Comparison of ENCODE assay signal across 1 mouse cellular context in the genomic region with DNA sequence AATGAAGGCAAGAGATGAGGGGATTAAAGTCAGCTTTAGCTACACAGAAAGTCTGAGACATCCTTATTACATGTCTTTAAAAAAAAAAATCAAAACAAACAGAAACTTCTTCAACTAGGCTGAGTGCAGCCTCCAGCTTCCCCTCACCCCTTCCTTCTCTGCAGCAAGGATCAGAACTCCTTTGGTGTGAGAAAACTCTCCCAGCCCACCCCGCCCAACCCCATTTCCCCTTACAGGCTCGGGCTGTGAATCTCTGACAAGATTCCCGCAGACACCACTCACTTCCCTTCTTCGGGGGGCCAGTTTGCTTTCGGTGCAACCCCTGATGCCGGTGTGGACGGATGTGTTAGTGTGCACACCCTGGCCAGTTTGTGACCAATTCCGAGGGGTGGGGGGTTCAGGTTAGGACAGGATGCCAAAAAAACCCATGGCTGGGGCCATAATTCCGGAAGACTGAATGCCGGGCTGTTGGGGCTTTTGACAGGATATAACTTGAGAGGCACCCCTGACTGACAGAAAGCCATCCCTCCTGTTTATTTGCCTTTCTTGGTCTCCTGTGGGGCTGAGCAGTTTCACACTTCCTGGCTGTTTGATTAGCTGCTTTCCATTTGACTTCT.
A peak's percentile ranks its signal among the peaks of the same experiment; 100 is the strongest.
TF ChIP-seq lines count a peak whose summit lies in the region.

No protein-coding gene starts in this region.

TF ChIP-seq in CH12.LX, 34 proteins besides CTCF, POLR2A, EP300 and RAD21:
- TF ChIP-seq ZNF384 (IDR thresholded peaks at IDR 0.05; ENCODE audit: low read depth, low read length) = peak; percentile 37; the same call in 1 of the 2 replicates
- TF ChIP-seq PAX5 (IDR thresholded peaks at IDR 0.05; ENCODE audit: low read length) = no peak
- no peak for TF ChIP-seq TBP (conservative IDR thresholded peaks at IDR 0.05; ENCODE audit: low read depth, low read length)
- no peak for TF ChIP-seq GABPA (IDR thresholded peaks at IDR 0.05; ENCODE audit: insufficient replicate concordance, low read depth, low read length)
- no peak for TF ChIP-seq MYC (IDR thresholded peaks at IDR 0.05; ENCODE audit: low read depth, low read length)
- TF ChIP-seq NELFE (IDR thresholded peaks at IDR 0.05; ENCODE audit: low read depth, low read length) = no peak
- TF ChIP-seq MAFK (IDR thresholded peaks at IDR 0.05; ENCODE audit: insufficient replicate concordance, low read length) = no peak
- TF ChIP-seq KAT2A (IDR thresholded peaks at IDR 0.05; ENCODE audit: insufficient replicate concordance, low read length) = 0 out of 2 replicates have a peak, but pooled peaks have one; percentile 12
- 0 out of 2 replicates have a peak, but pooled peaks have one; percentile 27 for TF ChIP-seq HCFC1 (IDR thresholded peaks at IDR 0.05; ENCODE audit: low read depth, low read length)
- TF ChIP-seq MEF2A (IDR thresholded peaks at IDR 0.05; ENCODE audit: borderline replicate concordance, low read depth, low read length) = peak; percentile 58
- TF ChIP-seq IRF4 (IDR thresholded peaks at IDR 0.05; ENCODE audit: low read depth, low read length) = peak; percentile 53; the same call in 1 of the 2 replicates
- no peak for TF ChIP-seq JUN (IDR thresholded peaks at IDR 0.05; ENCODE audit: insufficient read depth, low read depth, low read length)
- no peak for TF ChIP-seq UBTF (IDR thresholded peaks at IDR 0.05; ENCODE audit: low read depth, low read length)
- TF ChIP-seq ZKSCAN1 (IDR thresholded peaks at IDR 0.05; ENCODE audit: borderline replicate concordance, low read depth, low read length) = no peak
- no peak for TF ChIP-seq MAX (IDR thresholded peaks at IDR 0.05; ENCODE audit: low read length)
- TF ChIP-seq CHD1 (IDR thresholded peaks at IDR 0.05; ENCODE audit: low read depth, low read length) = 0 out of 2 replicates have a peak, but pooled peaks have one; percentile 43
- TF ChIP-seq USF2 (conservative IDR thresholded peaks at IDR 0.05; ENCODE audit: low read depth, low read length) = no peak
- peak; percentile 56 for TF ChIP-seq ETS1 (conservative IDR thresholded peaks at IDR 0.05; ENCODE audit: low read depth, low read length)
- peak; percentile 62 for TF ChIP-seq ELF1 (IDR thresholded peaks at IDR 0.05; ENCODE audit: low read depth, low read length)
- TF ChIP-seq SIN3A (IDR thresholded peaks at IDR 0.05; ENCODE audit: low read length) = no peak
- no peak for TF ChIP-seq TCF12 (IDR thresholded peaks at IDR 0.05; ENCODE audit: low read depth, low read length)
- no peak for TF ChIP-seq MAZ (IDR thresholded peaks at IDR 0.05; ENCODE audit: low read depth, low read length)
- TF ChIP-seq CHD2 (IDR thresholded peaks at IDR 0.05; ENCODE audit: low read length) = 0 out of 2 replicates have a peak, but pooled peaks have one; percentile 45
- no peak for TF ChIP-seq NRF1 (IDR thresholded peaks at IDR 0.05; ENCODE audit: low read depth, low read length)
- TF ChIP-seq SMC3 (IDR thresholded peaks at IDR 0.05; ENCODE audit: low read depth, low read length) = no peak
- no peak for TF ChIP-seq ZC3H11A (IDR thresholded peaks at IDR 0.05; ENCODE audit: low read depth, low read length)
- TF ChIP-seq RCOR1 (conservative IDR thresholded peaks at IDR 0.05; ENCODE audit: low read depth, low read length) = peak; percentile 77; the same call in 1 of the 2 replicates
- TF ChIP-seq JUND (conservative IDR thresholded peaks at IDR 0.05; ENCODE audit: low read depth, low read length) = no peak
- no peak for TF ChIP-seq ZMIZ1 (IDR thresholded peaks at IDR 0.05; ENCODE audit: low read depth, low read length)
- TF ChIP-seq BHLHE40 (IDR thresholded peaks at IDR 0.05; ENCODE audit: low read depth, low read length) = no peak; the same call in 1 of the 2 replicates
- no peak for TF ChIP-seq MXI1 (IDR thresholded peaks at IDR 0.05; ENCODE audit: low read depth, low read length)
- TF ChIP-seq E2F4 (IDR thresholded peaks at IDR 0.05; ENCODE audit: insufficient replicate concordance, low read depth, low read length) = no peak
- no peak for TF ChIP-seq POLR2AphosphoS2 (IDR thresholded peaks at IDR 0.05; ENCODE audit: low read depth, low read length)
- TF ChIP-seq USF1 (IDR thresholded peaks at IDR 0.05; ENCODE audit: low read depth, low read length) = no peak
